Mouse (Mus musculus) bone marrow macrophage, adult 2 months (primary cell): ENCODE results near the gene Gns. TPM values are rescaled to one million over a fixed set of nuclear protein-coding genes. Genes with fewer than 3 reads are reported as not detected.

Experiments used
- H3K27ac ChIP-seq: 2 replicates; pipeline ENCODE4 v1.5.1; 2012; ENCODE audit warnings: low read depth, low read length; ENCODE audit not compliant: insufficient read depth
- H3K4me1 ChIP-seq: 2 replicates; pipeline ENCODE4 v1.6.1; 2012; ENCODE audit warnings: low read length; ENCODE audit not compliant: control insufficient read depth, insufficient read depth
- H3K4me3 ChIP-seq: 2 replicates; pipeline ENCODE4 v1.5.1; 2012; ENCODE audit warnings: mild to moderate bottlenecking, low read length, moderate library complexity; ENCODE audit not compliant: insufficient read depth
- CTCF ChIP-seq: IDR thresholded peaks from 2 replicates; pipeline ENCODE4 v1.5.1; 2012; ENCODE audit warnings: low read depth, mild to moderate bottlenecking, low read length, moderate library complexity
- POLR2A ChIP-seq: IDR thresholded peaks from 2 replicates; pipeline ENCODE4 v1.6.1; 2012; ENCODE audit warnings: mild to moderate bottlenecking, low read depth, low read length, borderline replicate concordance
- polyA plus RNA-seq: library from polyadenylated mRNA; stranded (reverse); fragments of >200 nt; gene quantifications from 2 replicates; pipeline ENCODE4 v1.2.4, GENCODE M21; 2012; ENCODE audit not compliant: missing spikeins, insufficient read depth, insufficient read length

Gene Gns
- polyA plus RNA-seq, 1 experiment: 313 TPM

- Histone ChIP-seq H3K4me1 (peaks cover 37% of the 10 kb centered on the region), H3K4me3 (no peak overlapping the region), H3K27ac (peak overlapping the region; percentile 91; the same call in 1 of the 2 replicates)
- no peak for TF ChIP-seq POLR2A
- no peak for TF ChIP-seq CTCF
Observed at GRCm38 (mm10) chr10:121376530-121377271, 11.8 kb downstream of the Gns start.

GRCm38 (mm10) chr10:121379387-121379786, 14.5 kb downstream of the Gns start:
- peaks cover 20% of the 10 kb centered on the region for H3K4me1 ChIP-seq
- no peak for TF ChIP-seq POLR2A
- TF ChIP-seq CTCF: peak; percentile 44; the same call in 1 of the 2 replicates

GRCm38 (mm10) chr10:121381280-121381679, 16.4 kb downstream of the Gns start:
- no peak overlapping the region for H3K4me3 ChIP-seq
- H3K27ac ChIP-seq: no peak overlapping the region
- TF ChIP-seq POLR2A: no peak
- TF ChIP-seq CTCF: no peak
- H3K4me1 ChIP-seq: peaks cover 4% of the 10 kb centered on the region

More at GRCm38 (mm10) chr10:121379387-121379786, 14.5 kb downstream of the Gns start:
- Histone ChIP-seq H3K27ac (no peak overlapping the region), H3K4me3 (no peak overlapping the region)

- no peak overlapping the region for H3K27ac ChIP-seq
- TF ChIP-seq CTCF (no peak), POLR2A (no peak)
- no peaks in the 10 kb centered on the region for H3K4me1 ChIP-seq
- H3K4me3 ChIP-seq: no peak overlapping the region
Observed at GRCm38 (mm10) chr10:121384710-121385109, 19.8 kb downstream of the Gns start.

- H3K4me3 ChIP-seq: no peak overlapping the region
- TF ChIP-seq CTCF (no peak), POLR2A (no peak)
- H3K4me1 ChIP-seq: no peaks in the 10 kb centered on the region
- H3K27ac ChIP-seq: no peak overlapping the region
Observed at GRCm38 (mm10) chr10:121385695-121386094, 20.8 kb downstream of the Gns start.

DNA sequence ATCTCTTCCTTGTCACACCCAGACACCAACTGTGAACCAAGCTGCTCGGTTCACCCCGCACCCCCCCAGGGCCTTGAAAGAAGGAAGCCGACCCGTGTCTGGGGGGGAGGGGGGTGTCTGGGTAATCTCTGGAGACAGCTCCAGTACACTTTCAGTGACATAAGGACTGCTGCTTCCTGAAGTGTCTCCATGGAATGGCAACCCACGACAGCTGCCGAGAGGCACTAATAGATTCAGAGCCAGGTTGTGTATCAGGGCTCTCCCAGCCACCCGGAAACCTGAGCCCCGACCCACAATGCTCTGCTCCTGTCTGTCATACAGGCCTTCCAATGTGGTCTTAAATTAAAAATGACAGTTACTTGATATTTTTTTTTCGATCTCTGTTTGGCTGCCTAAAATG, 21.5 kb downstream of the Gns start:
- Histone ChIP-seq H3K27ac (no peak overlapping the region), H3K4me1 (no peaks in the 10 kb centered on the region), H3K4me3 (no peak overlapping the region)
- no peak for TF ChIP-seq POLR2A
- TF ChIP-seq CTCF: no peak

- no peaks in the 10 kb centered on the region for H3K4me1 ChIP-seq
- TF ChIP-seq POLR2A (no peak), CTCF (no peak)
- no peak overlapping the region for H3K4me3 ChIP-seq
- no peak overlapping the region for H3K27ac ChIP-seq
Observed at GRCm38 (mm10) chr10:121390602-121391001, 25.7 kb downstream of the Gns start.

DNA sequence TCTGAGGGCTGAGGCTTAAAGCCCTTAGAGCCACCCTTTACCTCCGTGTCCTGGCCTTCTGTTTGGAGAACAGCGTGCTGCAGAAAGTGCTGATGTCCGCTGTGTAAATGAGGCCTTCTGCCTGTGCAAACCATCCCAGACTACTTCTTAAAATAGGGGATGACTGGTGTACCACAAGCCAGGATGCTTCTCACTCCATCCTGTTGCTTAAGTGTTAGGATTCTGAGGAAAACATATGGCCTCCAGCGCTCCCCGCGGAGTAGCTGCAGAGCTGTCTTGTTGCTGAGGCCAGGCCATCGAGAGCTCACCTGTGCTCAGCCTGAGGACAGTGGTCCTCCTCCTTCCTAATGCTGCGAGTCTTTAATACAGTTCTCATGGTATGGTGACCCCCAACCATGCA, 27.0 kb downstream of the Gns start:
- Histone ChIP-seq H3K4me3 (no peak overlapping the region), H3K27ac (no peak overlapping the region), H3K4me1 (no peaks in the 10 kb centered on the region)
- TF ChIP-seq POLR2A (no peak), CTCF (no peak)

- Histone ChIP-seq H3K27ac (no peak overlapping the region), H3K4me1 (no peaks in the 10 kb centered on the region)
- TF ChIP-seq CTCF: no peak
- no peak for TF ChIP-seq POLR2A
Observed at GRCm38 (mm10) chr10:121394270-121394669, 29.4 kb downstream of the Gns start.

GRCm38 (mm10) chr10:121394789-121395325, 30.0 kb downstream of the Gns start:
- TF ChIP-seq POLR2A (no peak), CTCF (no peak)
- H3K4me1 ChIP-seq: no peaks in the 10 kb centered on the region
- H3K4me3 ChIP-seq: no peak overlapping the region
- H3K27ac ChIP-seq: no peak overlapping the region

More at GRCm38 (mm10) chr10:121394270-121394669, 29.4 kb downstream of the Gns start:
- H3K4me3 ChIP-seq: no peak overlapping the region
